Mouse (Mus musculus) midbrain, postnatal 0 days (tissue): ENCODE data around the gene Rnf150. TPM values are rescaled to one million over a fixed set of nuclear protein-coding genes. Genes with fewer than 3 reads are reported as not detected.

Experiments used
- ATAC-seq: fragments of 200-750 bp; cut with Nextera tagmentation; 2 replicates; pipeline ENCODE4 v1.8.0; 2017; ENCODE audit warnings: moderate number of reproducible peaks, mild to moderate bottlenecking, moderate TSS enrichment, moderate library complexity; ENCODE audit not compliant: low FRiP score
- DNase-seq: peaks from one replicate; pipeline ENCODE4 v3.0.0-alpha.2; 2015; ENCODE audit warnings: low spot score
- H3K27ac ChIP-seq: fragments of 300-500 bp; sonication (generic); 2 replicates; pipeline ENCODE4 v1.5.1; 2014; ENCODE audit warnings: low read depth, mild to moderate bottlenecking, low read length, mixed read lengths
- H3K27me3 ChIP-seq: fragments of 300-500 bp; sonication (generic); 2 replicates; pipeline ENCODE4 v1.6.1; 2014; ENCODE audit warnings: low read length, control low read depth, mixed read lengths; ENCODE audit not compliant: insufficient read depth
- H3K36me3 ChIP-seq: fragments of 300-500 bp; sonication (generic); 2 replicates; pipeline ENCODE4 v1.6.1; 2014; ENCODE audit warnings: low read length, control low read depth, mixed read lengths; ENCODE audit not compliant: insufficient read depth
- H3K4me1 ChIP-seq: fragments of 300-500 bp; sonication (generic); 2 replicates; pipeline ENCODE4 v1.6.1; 2014; ENCODE audit warnings: mild to moderate bottlenecking, control low read depth, antibody characterized with exemption, low read length, mixed read lengths; ENCODE audit not compliant: insufficient read depth
- H3K4me2 ChIP-seq: fragments of 300-500 bp; sonication (generic); 2 replicates; pipeline ENCODE4 v1.6.1; 2014; ENCODE audit warnings: low read depth, mild to moderate bottlenecking, low read length, mixed read lengths; ENCODE audit not compliant: poor library complexity, severe bottlenecking
- H3K4me3 ChIP-seq: fragments of 300-500 bp; sonication (generic); 2 replicates; pipeline ENCODE4 v1.5.1; 2014; ENCODE audit warnings: low read depth, mild to moderate bottlenecking, low read length, moderate library complexity
- H3K9ac ChIP-seq: fragments of 300-500 bp; sonication (generic); replicated peaks from 2 replicates; pipeline ENCODE4 v1.6.1; 2014; ENCODE audit warnings: mild to moderate bottlenecking, low read length, moderate library complexity, mixed read lengths; ENCODE audit not compliant: poor library complexity, severe bottlenecking
- H3K9me3 ChIP-seq: fragments of 300-500 bp; sonication (generic); 2 replicates; pipeline ENCODE4 v1.6.1; 2016; ENCODE audit warnings: low read length, control low read depth
- CTCF ChIP-seq: IDR thresholded peaks from 2 replicates; pipeline ENCODE4 v1.5.1; 2016; ENCODE audit warnings: antibody characterized with exemption, mild to moderate bottlenecking
- WGBS: fragments of 180-500 bp; shearing (Covaris S2); extraction: QIAGEN DNeasy Blood & Tissue Kit; methylation state at CpG from one replicate; pipeline ENCODE4 v1.1.7; 2014; 5-methylcytosine and 5-hydroxymethylcytosine counted together
- polyA plus RNA-seq: library from polyadenylated mRNA; unstranded; fragments of >200 nt; fragmentation: Nextera tagmentation; extraction: Ambion mirVana; gene quantifications from 2 replicates; pipeline ENCODE4 v1.2.1, GENCODE M21; 2015
- total RNA-seq: library from RNA; depleted of rRNA; stranded (reverse); fragments of >200 nt; gene quantifications from 2 replicates; pipeline ENCODE4 v1.2.3, GENCODE M21; 2014

Rnf150 gene
- total and polyA plus RNA-seq, 2 experiments from 2014 or later, result 1.9 to 12.6 TPM

- Histone ChIP-seq H3K36me3 (no peaks in the 10 kb centered on the region), H3K4me1 (no peaks in the 10 kb centered on the region), H3K4me2 (no peak overlapping the region), H3K27me3 (no peaks in the 10 kb centered on the region), H3K27ac (no peak overlapping the region), H3K4me3 (no peak overlapping the region), H3K9me3 (no peaks in the 10 kb centered on the region), H3K9ac (no peak overlapping the region)
- ATAC-seq (no peak), DNase-seq (peak; percentile 17)
- TF ChIP-seq CTCF, result no peak
- 63% methylated on average over 6 of the region's 6 CpGs for WGBS
Observed at GRCm38 (mm10) chr8:82939912-82940311, 76.8 kb downstream of the Rnf150 start.

- Histone ChIP-seq H3K36me3 (no peaks in the 10 kb centered on the region), H3K4me3 (no peak overlapping the region), H3K4me2 (no peak overlapping the region), H3K9ac (no peak overlapping the region), H3K4me1 (no peaks in the 10 kb centered on the region), H3K27ac (no peak overlapping the region), H3K9me3 (no peaks in the 10 kb centered on the region), H3K27me3 (no peaks in the 10 kb centered on the region)
- DNase-seq, result peak; percentile 83
- no peak for TF ChIP-seq CTCF
- ATAC-seq, result no peak
- WGBS, result 54% methylated on average over 6 of the region's 6 CpGs
Observed at GRCm38 (mm10) chr8:82943223-82944006, 80.3 kb downstream of the Rnf150 start.

- H3K9ac ChIP-seq, result no peak overlapping the region
- WGBS, result 89% methylated on average over 3 of the region's 3 CpGs
- ATAC-seq, result no peak
- no peak for DNase-seq
- H3K4me3 ChIP-seq, result no peak overlapping the region
- no peak overlapping the region for H3K27ac ChIP-seq
- H3K4me1 ChIP-seq, result 0 out of 2 replicates have a peak, but pooled peaks cover 2% of the 10 kb centered on the region
- H3K36me3 ChIP-seq, result no peaks in the 10 kb centered on the region
- no peak for TF ChIP-seq CTCF
- H3K9me3 ChIP-seq, result no peaks in the 10 kb centered on the region
- no peaks in the 10 kb centered on the region for H3K27me3 ChIP-seq
- H3K4me2 ChIP-seq, result no peak overlapping the region
Observed at GRCm38 (mm10) chr8:82945867-82946266, 82.7 kb downstream of the Rnf150 start.

- Histone ChIP-seq H3K27ac (no peak overlapping the region), H3K27me3 (no peaks in the 10 kb centered on the region), H3K4me2 (no peak overlapping the region), H3K4me1 (0 out of 2 replicates have a peak, but pooled peaks cover 2% of the 10 kb centered on the region), H3K9ac (no peak overlapping the region), H3K4me3 (no peak overlapping the region), H3K9me3 (no peaks in the 10 kb centered on the region), H3K36me3 (no peaks in the 10 kb centered on the region)
- no peak for TF ChIP-seq CTCF
- whole genome bisulfite sequencing, result 74% methylated on average over 1 of the region's 1 CpGs
- DNase-seq (no peak), ATAC-seq (no peak)
Observed at GRCm38 (mm10) chr8:82946658-82947057, 83.5 kb downstream of the Rnf150 start.

- Histone ChIP-seq H3K4me1 (no peaks in the 10 kb centered on the region), H3K4me3 (no peak overlapping the region), H3K27me3 (no peaks in the 10 kb centered on the region), H3K9me3 (no peaks in the 10 kb centered on the region), H3K27ac (no peak overlapping the region), H3K36me3 (no peaks in the 10 kb centered on the region), H3K4me2 (no peak overlapping the region), H3K9ac (no peak overlapping the region)
- no peak for ATAC-seq
- no peak for TF ChIP-seq CTCF
- DNase-seq, result no peak
- WGBS, result 51% methylated on average over 7 of the region's 7 CpGs
Observed at GRCm38 (mm10) chr8:82955162-82955754, 92.1 kb downstream of the Rnf150 start.

- no peak for DNase-seq
- no peak overlapping the region for H3K27ac ChIP-seq
- no peaks in the 10 kb centered on the region for H3K9me3 ChIP-seq
- H3K4me2 ChIP-seq, result no peak overlapping the region
- H3K4me3 ChIP-seq, result no peak overlapping the region
- H3K9ac ChIP-seq, result no peak overlapping the region
- no peak for ATAC-seq
- no peaks in the 10 kb centered on the region for H3K27me3 ChIP-seq
- TF ChIP-seq CTCF, result no peak
- H3K36me3 ChIP-seq, result no peaks in the 10 kb centered on the region
- WGBS, result 89% methylated on average over 3 of the region's 3 CpGs
- H3K4me1 ChIP-seq, result no peaks in the 10 kb centered on the region
Observed at GRCm38 (mm10) chr8:82959491-82959890, 96.3 kb downstream of the Rnf150 start.
